Mouse (Mus musculus) MEL (cell line): ENCODE measurements around the gene Hoxd13. TPM values are rescaled to one million over a fixed set of nuclear protein-coding genes. Genes with fewer than 3 reads are reported as not detected.

ENCODE experiments used
- DNase-seq: peaks from one replicate; pipeline ENCODE4 v3.0.0; 2011; ENCODE audit warnings: low read depth, low spot score
- H3K27ac ChIP-seq: 2 replicates; pipeline ENCODE4 v1.5.1; 2012; ENCODE audit warnings: low read depth, mild to moderate bottlenecking, control low read depth, low read length, moderate library complexity; ENCODE audit not compliant: control insufficient read depth
- H3K27me3 ChIP-seq, 2 experiments: fragments of 150-350 bp in 1 of 2; sonication (generic) in 1 of 2; 2 replicates each; pipeline ENCODE4 v1.6.1; 2012; ENCODE audit warnings: low read length in 2 of 2, mild to moderate bottlenecking in 2 of 2, improper control_type of control experiment in 1 of 2, moderate library complexity in 1 of 2; ENCODE audit not compliant: insufficient read depth in 2 of 2, control insufficient read depth in 1 of 2
- H3K36me3 ChIP-seq, 2 experiments: 2 replicates each; pipeline ENCODE4 v1.6.1; 2012 to 2014; ENCODE audit warnings: low read length in 2 of 2, improper control_type of control experiment in 1 of 2, inconsistent platforms in 1 of 2, mild to moderate bottlenecking in 1 of 2; ENCODE audit not compliant: insufficient read depth in 2 of 2, control insufficient read depth in 1 of 2
- H3K4me1 ChIP-seq, 2 experiments: fragments of 150-350 bp in 1 of 2; sonication (generic) in 1 of 2; 2 replicates each; pipeline ENCODE4 v1.6.1; 2012; ENCODE audit warnings: low read length in 2 of 2, improper control_type of control experiment in 1 of 2, mild to moderate bottlenecking in 1 of 2; ENCODE audit not compliant: insufficient read depth in 2 of 2, control insufficient read depth in 1 of 2
- H3K4me3 ChIP-seq, 2 experiments: fragments of 150-350 bp in 1 of 2; sonication (generic) in 1 of 2; 2 replicates each; pipeline ENCODE4 v1.5.1; 2012; ENCODE audit warnings: low read depth in 2 of 2, low read length in 2 of 2, mild to moderate bottlenecking in 2 of 2, moderate library complexity in 2 of 2, control low read depth in 1 of 2, improper control_type of control experiment in 1 of 2; ENCODE audit not compliant: control insufficient read depth in 1 of 2, insufficient read depth in 1 of 2
- H3K79me2 ChIP-seq: 2 replicates; pipeline ENCODE4 v1.6.1; 2012; ENCODE audit warnings: mild to moderate bottlenecking, low read length, moderate library complexity; ENCODE audit not compliant: control insufficient read depth, poor library complexity, insufficient read depth
- H3K9ac ChIP-seq: 2 replicates; pipeline ENCODE4 v1.6.1; 2012; ENCODE audit warnings: low read depth, mild to moderate bottlenecking, control low read depth, low read length, moderate library complexity; ENCODE audit not compliant: control insufficient read depth, poor library complexity, severe bottlenecking
- H3K9me3 ChIP-seq: fragments of 150-350 bp; sonication (generic); replicated peaks from 2 replicates; pipeline ENCODE4 v1.6.1; 2012; ENCODE audit warnings: mild to moderate bottlenecking, low read length, improper control_type of control experiment, moderate library complexity; ENCODE audit not compliant: insufficient read depth
- BHLHE40 ChIP-seq: IDR thresholded peaks from 2 replicates; pipeline ENCODE4 v1.6.1; 2012; ENCODE audit warnings: low read depth, mild to moderate bottlenecking, inconsistent platforms, low read length, improper control_type of control experiment, borderline replicate concordance
- CTCF ChIP-seq, 3 experiments: IDR thresholded peaks in 2 of 3; conservative IDR thresholded peaks in 1 of 3; 2 replicates each; pipeline ENCODE4 v1.5.1; 2011 to 2012; ENCODE audit warnings: low read length in 3 of 3, low read depth in 2 of 3, mild to moderate bottlenecking in 2 of 3, improper control_type of control experiment in 1 of 3, inconsistent platforms in 1 of 3, mixed read lengths in 1 of 3, moderate library complexity in 1 of 3; ENCODE audit not compliant: control insufficient read depth in 1 of 3, insufficient read depth in 1 of 3, poor library complexity in 1 of 3, severe bottlenecking in 1 of 3
- ELF1 ChIP-seq: IDR thresholded peaks from 2 replicates; pipeline ENCODE4 v1.6.1; 2014; ENCODE audit warnings: low read depth, mild to moderate bottlenecking, inconsistent platforms, low read length, improper control_type of control experiment, moderate library complexity
- EP300 ChIP-seq, 2 experiments: IDR thresholded peaks; 2 replicates each; pipeline ENCODE4 v1.6.1; 2011; ENCODE audit warnings: improper control_type of control experiment in 2 of 2, low read length in 2 of 2, low read depth in 1 of 2, mild to moderate bottlenecking in 1 of 2
- ETS1 ChIP-seq: IDR thresholded peaks from 2 replicates; pipeline ENCODE4 v1.6.1; 2012; ENCODE audit warnings: low read depth, mild to moderate bottlenecking, inconsistent platforms, low read length, improper control_type of control experiment, moderate library complexity
- GATA1 ChIP-seq: IDR thresholded peaks from 2 replicates; pipeline ENCODE4 v1.6.1; 2011; ENCODE audit warnings: low read depth, low read length, improper control_type of control experiment
- HCFC1 ChIP-seq: IDR thresholded peaks from 2 replicates; pipeline ENCODE4 v1.6.1; 2012; ENCODE audit warnings: low read depth, mild to moderate bottlenecking, inconsistent platforms, low read length, improper control_type of control experiment, moderate library complexity
- JUND ChIP-seq: IDR thresholded peaks from 2 replicates; pipeline ENCODE4 v1.6.1; 2011; ENCODE audit warnings: low read depth, mild to moderate bottlenecking, improper control_type of control experiment, low read length
- KAT2A ChIP-seq: conservative IDR thresholded peaks from 2 replicates; pipeline ENCODE4 v1.6.1; 2012; ENCODE audit warnings: low read depth, low read length, improper control_type of control experiment, inconsistent platforms
- MAFK ChIP-seq: IDR thresholded peaks from 2 replicates; pipeline ENCODE4 v1.6.1; 2011; ENCODE audit warnings: low read depth, mild to moderate bottlenecking, low read length, improper control_type of control experiment, borderline replicate concordance
- MEF2A ChIP-seq: IDR thresholded peaks from 2 replicates; pipeline ENCODE4 v1.6.1; 2014; ENCODE audit warnings: low read depth, mild to moderate bottlenecking, inconsistent platforms, low read length, improper control_type of control experiment; ENCODE audit not compliant: poor library complexity, insufficient replicate concordance, severe bottlenecking; ENCODE audit errors: extremely low read depth
- MXI1 ChIP-seq: IDR thresholded peaks from 2 replicates; pipeline ENCODE4 v1.6.1; 2011; ENCODE audit warnings: mild to moderate bottlenecking, low read depth, low read length, improper control_type of control experiment
- MYB ChIP-seq: IDR thresholded peaks from 2 replicates; pipeline ENCODE4 v1.6.1; 2011; ENCODE audit warnings: mild to moderate bottlenecking, low read depth, low read length, improper control_type of control experiment
- NELFE ChIP-seq: IDR thresholded peaks from 2 replicates; pipeline ENCODE4 v1.6.1; 2011; ENCODE audit warnings: low read depth, low read length, improper control_type of control experiment
- POLR2AphosphoS2 ChIP-seq: IDR thresholded peaks from 2 replicates; pipeline ENCODE4 v1.6.1; 2011; ENCODE audit warnings: low read length, improper control_type of control experiment
- POLR2AphosphoS5 ChIP-seq: IDR thresholded peaks from 2 replicates; pipeline ENCODE4 v1.6.1; 2012; ENCODE audit warnings: low read depth, borderline replicate concordance, mild to moderate bottlenecking, inconsistent platforms, low read length, moderate library complexity, mixed read lengths
- RAD21 ChIP-seq: IDR thresholded peaks from 2 replicates; pipeline ENCODE4 v1.6.1; 2011; ENCODE audit warnings: mild to moderate bottlenecking, low read depth, low read length, improper control_type of control experiment
- TAL1 ChIP-seq: IDR thresholded peaks from 2 replicates; pipeline ENCODE4 v1.6.1; 2012; ENCODE audit warnings: mild to moderate bottlenecking, inconsistent platforms, low read length, moderate library complexity, mixed read lengths
- TBP ChIP-seq: IDR thresholded peaks from 2 replicates; pipeline ENCODE4 v1.8.0; 2011; ENCODE audit warnings: low read depth, low read length, improper control_type of control experiment
- TCF12 ChIP-seq: IDR thresholded peaks from 2 replicates; pipeline ENCODE4 v1.6.1; 2014; ENCODE audit warnings: low read depth, mild to moderate bottlenecking, inconsistent platforms, low read length, improper control_type of control experiment, moderate library complexity
- USF1 ChIP-seq: IDR thresholded peaks from 2 replicates; pipeline ENCODE4 v1.6.1; 2014; ENCODE audit warnings: low read depth, mild to moderate bottlenecking, inconsistent platforms, low read length, improper control_type of control experiment, moderate library complexity
- USF2 ChIP-seq, 2 experiments: IDR thresholded peaks; 2 replicates each; pipeline ENCODE4 v1.6.1; 2011 to 2012; ENCODE audit warnings: improper control_type of control experiment in 2 of 2, low read length in 2 of 2, borderline replicate concordance in 1 of 2, inconsistent platforms in 1 of 2, low read depth in 1 of 2, mild to moderate bottlenecking in 1 of 2; ENCODE audit not compliant: insufficient read depth in 1 of 2
- ZC3H11A ChIP-seq: IDR thresholded peaks from 2 replicates; pipeline ENCODE4 v1.6.1; 2012; ENCODE audit warnings: low read depth, mild to moderate bottlenecking, inconsistent platforms, low read length, improper control_type of control experiment
- ZNF384 ChIP-seq: IDR thresholded peaks from 2 replicates; pipeline ENCODE4 v1.6.1; 2012; ENCODE audit warnings: low read depth, mild to moderate bottlenecking, inconsistent platforms, low read length, improper control_type of control experiment
- polyA plus RNA-seq, 2 experiments: library from polyadenylated mRNA; stranded (reverse) in 1 of 2; unstranded in 1 of 2; fragments of >175 nt in 1 of 2; fragments of >200 nt in 1 of 2; gene quantifications; 2 replicates each; pipeline versions ENCODE4 v1.2.1 to v1.2.4; 2012; ENCODE audit warnings: low replicate concordance in 2 of 2, low read depth in 1 of 2; ENCODE audit not compliant: insufficient read length in 2 of 2, insufficient read depth in 1 of 2, missing spikeins in 1 of 2
- total RNA-seq: library from RNA; depleted of rRNA; stranded (reverse); fragments of 300-350 nt; gene quantifications from 2 replicates; pipeline ENCODE4 v1.2.3, GENCODE M21; 2012

Gene Hoxd13
- total and polyA plus RNA-seq, 3 experiments = not detected

DNA sequence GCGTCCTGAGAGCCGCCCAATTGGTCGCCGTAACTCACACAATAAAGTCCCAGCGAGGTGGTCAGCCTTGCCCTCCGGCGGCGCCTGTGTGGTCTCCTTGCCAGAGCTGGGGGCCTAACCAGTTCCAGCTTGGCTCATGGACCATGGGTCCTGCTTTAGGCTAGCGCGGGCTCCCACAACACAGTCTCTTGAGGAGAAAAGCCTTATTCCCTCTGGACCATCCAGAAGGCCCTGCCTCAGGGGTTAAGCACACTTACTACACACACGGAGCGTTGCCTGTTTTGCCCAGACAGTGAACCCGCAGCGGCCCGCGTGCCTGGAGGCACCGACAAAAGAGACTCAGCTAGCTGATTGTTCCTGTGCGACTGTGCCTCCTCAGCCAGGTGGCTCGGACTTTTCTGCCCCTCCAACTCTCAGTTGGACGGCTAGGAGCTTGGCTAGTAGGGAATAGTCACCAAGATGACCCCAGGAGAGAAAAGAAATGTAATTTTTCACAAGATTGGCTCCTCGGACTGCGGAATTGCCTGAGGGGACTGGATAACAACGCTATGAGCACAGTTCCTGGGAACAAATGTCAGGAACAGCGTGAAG lies 5.8 kb downstream of the Hoxd13 start:
- H3K4me3 ChIP-seq = no peak overlapping the region
- TF ChIP-seq MYB (no peak), JUND (no peak), HCFC1 (no peak), MAFK (no peak), ELF1 (no peak), MXI1 (no peak), NELFE (no peak), MEF2A (no peak), USF2 (IDR thresholded peaks at IDR 0.05; ENCODE audit: borderline replicate concordance in 1 of 2, insufficient read depth in 1 of 2, low read depth in 1 of 2, low read length in 2 of 2) (no peak), USF1 (no peak), POLR2AphosphoS5 (no peak), TAL1 (no peak), CTCF (IDR thresholded peaks at IDR 0.05 in 2 of 3, conservative IDR thresholded peaks at IDR 0.05 in 1 of 3; ENCODE audit: control insufficient read depth in 1 of 3, insufficient read depth in 1 of 3, low read depth in 2 of 3, low read length in 3 of 3, poor library complexity in 1 of 3, severe bottlenecking in 1 of 3) (no peak), TBP (no peak), GATA1 (no peak), EP300 (IDR thresholded peaks at IDR 0.05; ENCODE audit: low read depth in 1 of 2, low read length in 2 of 2) (no peak), ZC3H11A (no peak)
- peaks cover 2 to 3% of the 10 kb centered on the region in 2 experiments; a peak in 3 of 4 replicates for H3K27me3 ChIP-seq
- no peak for DNase-seq
- no peaks in the 10 kb centered on the region for H3K79me2 ChIP-seq
- no peaks in the 10 kb centered on the region for H3K9me3 ChIP-seq
- no peaks in the 10 kb centered on the region for H3K4me1 ChIP-seq
- H3K9ac ChIP-seq = no peak overlapping the region
- H3K36me3 ChIP-seq = no peaks in the 10 kb centered on the region
- H3K27ac ChIP-seq = no peak overlapping the region

DNA sequence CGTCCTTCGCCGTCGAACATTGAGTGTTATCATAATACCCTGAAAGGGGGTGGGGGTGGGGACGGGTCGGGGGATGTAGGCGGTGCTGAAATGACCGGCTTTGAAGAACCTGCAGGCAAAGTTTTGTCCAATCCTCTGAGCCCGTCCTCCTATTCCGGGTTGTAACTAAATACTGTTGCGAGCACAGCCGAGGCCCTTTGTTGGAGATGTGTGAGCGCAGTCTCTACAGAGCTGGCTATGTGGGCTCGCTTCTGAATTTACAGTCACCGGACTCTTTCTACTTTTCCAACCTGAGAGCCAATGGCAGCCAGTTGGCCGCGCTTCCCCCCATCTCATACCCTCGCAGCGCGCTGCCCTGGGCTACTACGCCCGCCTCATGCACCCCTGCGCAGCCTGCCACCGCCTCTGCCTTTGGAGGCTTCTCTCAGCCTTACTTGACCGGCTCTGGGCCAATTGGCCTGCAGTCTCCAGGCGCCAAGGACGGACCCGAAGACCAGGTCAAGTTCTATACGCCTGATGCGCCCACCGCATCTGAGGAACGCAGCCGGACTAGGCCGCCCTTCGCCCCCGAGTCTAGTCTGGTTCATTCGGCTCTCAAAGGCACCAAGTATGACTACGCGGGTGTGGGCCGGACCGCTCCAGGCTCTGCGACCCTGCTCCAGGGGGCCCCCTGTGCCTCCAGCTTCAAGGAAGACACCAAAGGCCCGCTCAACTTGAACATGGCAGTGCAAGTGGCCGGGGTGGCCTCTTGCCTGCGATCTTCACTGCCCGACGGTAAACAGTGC lies 7.0 kb downstream of the Hoxd13 start, which contains the start of gene Hoxd12:
Hoxd12 (plus strand) TSS at position 133 of the 785 bp plus-strand sequence.
- Histone ChIP-seq H3K79me2 (no peaks in the 10 kb centered on the region), H3K4me3 (no peak within 1 kb of the TSS), H3K27me3 (peaks cover 2 to 3% of the 10 kb centered on the region in 2 experiments; a peak in 3 of 4 replicates), H3K9me3 (no peaks in the 10 kb centered on the region), H3K27ac (no peak within 1 kb of the TSS), H3K4me1 (no peaks in the 10 kb centered on the region), H3K9ac (no peak within 1 kb of the TSS), H3K36me3 (no peaks in the 10 kb centered on the region)
- TF ChIP-seq TCF12 (no peak), POLR2AphosphoS5 (no peak), ZC3H11A (no peak), MEF2A (no peak), ETS1 (no peak), NELFE (no peak), BHLHE40 (no peak), ZNF384 (no peak), RAD21 (no peak), POLR2AphosphoS2 (no peak), KAT2A (no peak), MYB (no peak)
- no peak for DNase-seq
